Mouse (Mus musculus): ENCODE results near the gene Gm3633.
"Not testable (repeated sequence)": the region's sequence is repeated elsewhere in the genome, so short reads cannot be mapped to it uniquely, and the experiment has no call there.

DNA sequence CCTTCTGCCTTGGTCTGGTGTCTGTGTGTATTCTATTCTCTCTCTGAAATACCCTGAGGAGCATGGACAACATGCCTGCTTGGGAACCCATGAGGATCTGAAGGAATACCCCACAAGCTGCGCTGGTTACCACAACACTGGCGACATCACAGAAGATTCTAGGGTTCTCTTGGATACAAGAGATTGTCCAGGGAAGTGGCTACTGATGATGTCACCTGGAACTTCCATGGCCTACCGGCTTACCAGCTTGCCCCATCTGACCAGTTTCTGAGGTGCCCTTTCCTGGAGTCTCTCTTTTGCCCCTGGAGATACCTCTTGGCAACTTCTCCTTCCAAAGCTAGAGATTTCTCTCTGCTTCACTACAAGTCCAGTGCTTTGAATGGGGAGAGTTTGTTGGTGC lies 41.9 kb downstream of the Gm3633 start, which contains the start of gene Gm17124:
- not testable (repeated sequence) for TF ChIP-seq TAL1, GATA1 (IDR thresholded peaks at IDR 0.05; ENCODE audit: low read length)
